Mouse (Mus musculus): ENCODE measurements around the gene Cpne5.
A peak's percentile ranks its signal among the peaks of the same experiment; 100 is the strongest.
"Not testable (repeated sequence)": the region's sequence is repeated elsewhere in the genome, so short reads cannot be mapped to it uniquely, and the experiment has no call there.

Cpne5 gene

DNA sequence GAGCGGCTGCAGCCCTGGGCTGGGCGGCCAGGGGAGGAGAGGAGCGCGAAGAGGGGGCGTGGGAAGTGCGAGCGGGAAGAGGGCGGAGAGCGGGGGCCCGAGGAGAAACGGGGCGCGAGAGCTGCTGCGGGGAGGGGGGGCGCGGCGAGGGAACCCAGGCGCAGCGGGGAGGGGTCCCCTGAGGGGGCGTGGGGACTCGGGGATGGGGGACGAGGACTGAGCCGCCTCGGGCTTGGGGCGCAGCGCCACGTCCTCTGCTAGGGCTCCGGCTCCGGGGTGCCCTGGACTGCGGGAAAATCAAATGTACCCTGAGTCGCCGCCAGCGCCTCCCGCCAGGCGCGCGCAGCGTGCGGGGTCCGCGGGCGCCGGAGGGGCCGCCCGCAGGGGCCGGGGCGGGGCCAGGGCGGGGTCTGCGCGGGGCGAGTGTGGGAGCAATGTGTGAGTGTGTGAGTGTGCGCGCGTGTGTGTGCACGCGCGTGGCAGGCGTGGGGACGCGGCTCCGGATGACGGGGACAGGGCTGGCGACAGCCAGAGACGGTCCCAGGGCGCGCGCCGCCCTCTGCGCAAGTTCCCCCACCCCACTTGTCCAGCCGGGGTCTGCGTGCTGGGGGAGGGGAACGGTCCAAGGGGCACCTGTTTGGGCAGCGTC lies at the start of gene Cpne5:
Gene Cpne5, minus strand, starts transcription at position 396 of the 649 bp plus-strand sequence.
- DNase-seq (ENCODE audit: low read depth, low spot score), result no peak

- DNase-seq (ENCODE audit: low read depth, low spot score), result no peak
These were observed 44.4 kb upstream of the Cpne5 start for GRCm38 (mm10) chr17:29282216-29282952.

GRCm38 (mm10) chr17:29281541-29281940 lies 43.6 kb upstream of the Cpne5 start:
- DNase-seq (ENCODE audit: low read depth, low spot score), result no peak

DNA sequence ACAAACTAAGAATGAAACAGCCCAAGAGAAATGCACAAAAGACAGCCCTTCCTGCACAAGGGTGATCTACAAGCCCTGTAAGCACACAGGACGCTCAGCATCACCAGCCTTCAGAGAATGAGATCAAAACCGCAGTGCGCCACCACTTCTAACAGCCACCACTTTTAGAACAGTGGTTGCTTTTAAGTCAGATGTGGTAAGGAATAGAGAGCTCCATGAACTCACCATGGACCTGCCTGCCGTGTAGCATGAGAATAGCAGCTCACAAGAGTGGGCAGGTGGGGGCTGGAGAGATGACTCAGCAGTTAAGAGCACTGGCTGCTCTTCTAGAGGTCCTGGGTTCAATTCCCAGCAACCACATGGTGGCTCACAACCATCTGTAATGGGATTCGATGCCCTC lies 42.5 kb upstream of the Cpne5 start:
- no peak for DNase-seq (ENCODE audit: low read depth, low spot score)

- no peak for DNase-seq (ENCODE audit: low read depth, low spot score)
These were observed 35.9 kb upstream of the Cpne5 start for GRCm38 (mm10) chr17:29273889-29274288.

GRCm38 (mm10) chr17:29273156-29273555 lies 35.2 kb upstream of the Cpne5 start:
- no peak for DNase-seq (ENCODE audit: low read depth, low spot score)

DNA sequence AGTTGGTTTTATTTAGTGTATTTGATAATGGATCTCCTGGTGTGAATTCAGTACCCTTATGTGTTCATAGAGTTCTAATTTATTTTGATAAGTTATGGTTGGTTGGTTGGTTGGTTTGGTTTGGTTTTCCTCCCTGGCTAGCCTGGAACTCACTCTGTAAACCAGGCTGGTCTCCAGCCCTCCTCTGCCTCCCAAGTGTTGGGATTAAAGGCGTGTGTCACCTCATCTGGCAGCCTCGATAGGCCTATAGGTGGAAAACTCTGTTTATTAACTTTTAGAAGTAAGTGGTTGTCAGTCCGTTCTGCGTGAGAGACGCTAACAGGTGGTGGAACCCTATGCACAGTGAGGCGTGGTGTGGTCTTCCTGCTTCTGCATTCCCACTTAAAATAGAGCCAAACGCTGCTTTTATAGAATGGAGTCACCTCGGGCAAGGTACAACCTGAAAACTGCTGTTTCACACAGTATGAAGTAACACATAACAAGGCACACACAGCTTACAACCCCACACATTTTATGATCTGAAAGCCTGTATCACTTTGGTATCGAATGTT lies 32.3 kb upstream of the Cpne5 start:
- DNase-seq (ENCODE audit: low read depth, low spot score), result no peak

DNA sequence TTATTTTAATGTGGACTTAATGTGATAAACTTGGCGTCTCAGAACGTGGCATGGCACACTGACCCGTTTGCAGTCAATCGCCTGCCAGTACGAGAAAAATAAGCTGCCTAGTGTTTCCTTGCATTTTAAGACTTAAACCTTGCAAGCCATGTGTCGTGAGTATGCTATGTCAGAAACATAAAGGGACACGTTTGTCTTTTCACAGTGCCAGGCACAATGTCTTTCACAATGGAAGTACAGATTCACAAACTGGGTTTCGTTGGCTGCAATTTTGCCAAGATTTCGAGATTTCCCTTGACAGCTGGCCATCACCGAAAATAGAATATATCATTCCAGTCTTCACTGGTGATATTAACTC lies 31.4 kb upstream of the Cpne5 start:
- no peak for DNase-seq (ENCODE audit: low read depth, low spot score)

DNA sequence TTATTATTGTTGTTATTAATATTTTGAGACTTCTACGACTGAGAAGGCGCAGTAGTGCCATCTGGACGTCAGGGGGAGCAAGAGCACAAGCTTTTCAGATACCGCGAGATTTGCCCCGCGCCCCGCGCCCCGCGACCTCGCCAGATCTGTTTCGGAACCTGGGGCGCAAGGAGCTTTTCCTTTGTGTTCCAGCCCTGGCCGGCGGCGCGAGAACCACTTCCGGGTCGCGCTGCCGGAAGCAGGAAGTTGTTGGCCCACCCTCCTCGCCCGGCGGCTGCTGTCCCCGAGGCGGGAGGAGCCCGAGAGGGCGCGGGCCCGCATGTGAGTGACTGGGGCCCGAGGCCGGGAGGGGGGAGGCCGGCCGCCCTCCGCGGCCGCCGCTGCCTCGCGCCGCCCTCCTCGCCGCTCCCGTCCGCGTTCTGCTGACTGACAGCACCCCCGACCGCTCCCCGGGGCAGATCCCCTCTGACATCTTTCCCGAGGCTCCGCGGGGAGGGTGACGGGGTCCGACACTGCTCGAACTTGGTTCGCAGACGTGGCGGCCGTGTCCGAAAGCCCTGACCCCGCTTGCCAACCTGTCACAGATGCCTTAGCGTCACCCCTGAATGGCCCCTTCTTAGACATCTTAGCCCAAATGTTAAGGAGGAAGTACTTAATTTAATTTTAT lies 30.8 kb upstream of the Cpne5 start, which contains the start of gene BC004004:
Gene BC004004, plus strand, starts transcription at position 107 of the 667 bp plus-strand sequence.
- peak; percentile 91 for DNase-seq (ENCODE audit: low read depth, low spot score)

DNA sequence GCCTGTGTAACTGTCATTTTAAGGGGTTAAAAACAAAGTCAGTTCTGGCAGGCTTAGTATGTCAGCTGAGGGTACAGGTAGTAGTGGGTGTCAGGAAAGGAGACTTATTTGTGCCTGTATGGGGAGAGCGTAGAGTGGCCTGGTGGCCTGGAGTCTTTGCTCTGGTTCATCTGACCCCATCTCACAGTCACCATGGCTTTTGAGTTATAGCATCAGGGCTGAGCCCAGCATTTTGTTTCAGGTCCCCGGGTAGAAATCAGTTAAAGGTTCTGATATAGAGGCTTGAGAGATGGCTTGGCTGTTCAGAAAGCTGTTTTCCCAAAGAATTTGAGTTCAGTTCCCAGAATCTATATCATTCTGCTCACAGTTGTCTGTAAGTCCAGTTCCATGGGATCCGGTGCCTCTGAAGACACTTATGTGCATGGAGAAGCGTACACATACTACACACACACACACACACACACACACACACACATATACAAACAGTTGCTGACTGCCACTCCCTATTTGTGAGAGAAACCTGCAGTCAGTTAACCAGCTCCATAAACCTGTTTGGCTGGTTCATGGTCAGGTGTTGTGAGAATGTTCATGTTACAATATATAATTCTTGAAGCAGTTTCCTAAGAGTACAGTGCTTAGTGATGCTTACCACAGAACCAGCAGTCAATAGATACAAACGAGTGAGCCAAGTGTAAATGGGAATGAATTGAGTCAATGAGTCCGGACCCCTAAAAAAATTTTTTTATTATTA lies 30.1 kb upstream of the Cpne5 start:
- no peak for DNase-seq (ENCODE audit: low read depth, low spot score)

GRCm38 (mm10) chr17:29267040-29267439 lies 29.1 kb upstream of the Cpne5 start:
- DNase-seq (ENCODE audit: low read depth, low spot score), result not testable (repeated sequence)

DNA sequence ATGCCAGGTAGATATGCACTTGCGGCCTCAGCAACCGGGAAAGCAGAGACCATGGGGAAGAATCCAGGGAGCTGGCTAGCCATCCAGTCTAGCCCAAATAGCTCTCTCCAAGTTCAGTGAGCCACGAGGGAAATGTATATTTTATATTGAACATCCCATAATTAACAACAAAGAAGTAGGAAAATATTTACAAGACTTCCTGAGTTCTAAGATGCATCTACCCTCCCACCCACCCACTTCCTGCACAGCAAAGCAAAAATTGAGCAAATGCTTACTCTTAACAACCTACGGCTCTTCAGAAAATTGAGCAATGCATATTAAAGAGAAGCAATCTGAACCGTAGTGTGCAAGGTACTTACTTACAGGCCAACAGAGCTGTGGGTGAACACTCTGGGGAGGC lies 26.8 kb upstream of the Cpne5 start:
- DNase-seq (ENCODE audit: low read depth, low spot score), result no peak

GRCm38 (mm10) chr17:29263840-29264633 lies 26.1 kb upstream of the Cpne5 start, which contains the start of gene Ppil1:
Gene Ppil1, minus strand, starts transcription at chr17:29264186.
- DNase-seq (ENCODE audit: low read depth, low spot score), result peak; percentile 74

DNA sequence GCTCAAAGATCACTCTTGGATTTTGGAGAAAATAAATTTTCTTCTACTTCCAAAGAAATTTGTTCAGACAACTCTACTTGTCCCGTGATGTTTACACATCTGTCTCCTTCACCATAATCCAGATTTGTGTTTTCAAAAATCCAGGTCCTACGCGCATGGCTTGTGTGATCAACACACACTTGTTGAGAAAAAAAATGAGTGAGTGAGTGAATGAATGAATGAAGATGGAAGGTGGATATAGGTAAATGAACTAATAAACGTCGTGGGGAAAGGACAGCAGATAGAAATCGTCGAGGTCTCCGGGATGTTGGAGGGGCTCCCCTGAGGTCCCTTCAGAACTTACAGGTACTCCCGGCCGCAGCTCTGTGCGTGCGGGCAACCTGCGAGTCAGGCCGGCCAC lies 25.4 kb upstream of the Cpne5 start:
- DNase-seq (ENCODE audit: low read depth, low spot score), result no peak

DNA sequence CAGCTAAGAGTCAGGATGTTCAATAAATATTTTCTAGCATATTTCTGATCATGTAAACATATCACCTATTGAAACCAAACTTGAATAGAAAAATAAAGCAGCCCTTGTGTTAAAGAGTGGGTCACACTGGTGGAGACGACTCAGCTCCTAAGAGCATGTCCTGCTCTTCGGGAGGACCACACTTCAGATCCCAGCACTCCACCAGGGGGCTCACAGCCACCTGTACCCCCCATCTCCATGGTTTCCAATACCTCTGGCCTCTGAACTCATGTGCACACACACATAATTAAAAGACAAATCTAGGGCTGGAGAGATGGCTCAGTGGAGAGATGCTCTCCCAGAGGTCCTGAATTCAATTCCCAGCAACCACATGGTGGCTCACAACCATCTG lies 24.3 kb upstream of the Cpne5 start:
- no peak for DNase-seq (ENCODE audit: low read depth, low spot score)

DNA sequence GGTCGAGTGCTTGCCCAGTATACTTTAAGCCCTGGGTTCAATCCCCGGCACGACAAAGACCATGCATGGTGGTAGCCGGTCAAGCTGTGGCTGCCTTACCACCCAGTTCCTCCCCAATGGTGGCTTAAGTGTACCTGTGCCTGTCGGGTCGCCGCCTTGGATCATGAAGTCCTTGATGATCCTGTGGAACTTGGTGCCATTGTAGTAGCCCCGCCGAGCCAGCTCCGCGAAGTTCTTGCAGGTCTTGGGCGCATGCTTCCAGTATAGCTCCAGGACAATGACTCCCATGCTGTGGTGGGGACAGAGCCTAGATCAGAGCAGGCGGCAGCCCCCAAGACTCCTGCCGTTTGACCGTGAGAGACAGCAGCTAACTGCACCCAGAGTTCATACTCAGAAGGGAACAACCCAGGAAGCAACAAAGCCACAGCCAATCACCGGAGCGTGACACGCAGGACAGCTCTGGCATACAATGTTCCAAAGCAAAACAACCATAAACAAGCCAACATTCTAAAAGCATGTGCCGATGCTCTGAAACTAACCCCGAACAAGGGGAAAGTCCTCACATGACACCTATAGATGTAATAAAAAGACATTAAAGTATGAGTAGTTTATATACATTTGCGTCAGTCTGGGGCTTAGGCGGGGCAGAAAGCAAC lies 23.8 kb upstream of the Cpne5 start:
- no peak for DNase-seq (ENCODE audit: low read depth, low spot score)

GRCm38 (mm10) chr17:29260501-29260900 lies 22.5 kb upstream of the Cpne5 start:
- DNase-seq (ENCODE audit: low read depth, low spot score), result no peak

- DNase-seq (ENCODE audit: low read depth, low spot score), result peak; percentile 73
These were observed 21.5 kb upstream of the Cpne5 start for GRCm38 (mm10) chr17:29259489-29259888.

- no peak for DNase-seq (ENCODE audit: low read depth, low spot score)
These were observed 21.0 kb upstream of the Cpne5 start for GRCm38 (mm10) chr17:29258921-29259320.

DNA sequence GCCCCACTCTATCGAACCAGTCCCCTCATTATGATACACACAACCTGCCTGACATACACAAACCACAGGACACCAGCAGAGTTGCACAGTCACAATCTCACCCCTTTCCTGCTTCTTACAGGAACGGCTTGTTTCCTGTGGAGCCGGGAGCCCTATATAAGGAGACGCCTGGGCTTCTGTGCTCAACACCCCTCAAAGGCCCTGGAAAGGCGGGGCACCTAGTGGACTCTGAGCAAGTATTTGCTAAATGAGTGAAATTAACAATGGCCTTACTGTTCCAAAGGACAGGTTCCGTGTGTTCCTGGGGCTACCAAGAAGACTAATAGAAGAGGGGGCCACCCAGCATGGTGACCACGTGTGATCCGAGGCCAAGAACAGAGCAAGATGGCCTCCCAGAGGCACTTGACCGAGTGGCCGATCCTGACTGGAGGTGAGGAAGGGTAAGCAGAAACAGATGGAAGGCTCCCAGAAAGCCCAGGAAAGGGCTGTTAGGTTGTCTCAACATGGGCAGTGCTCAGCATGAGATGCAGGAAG lies 20.1 kb upstream of the Cpne5 start:
- DNase-seq (ENCODE audit: low read depth, low spot score), result no peak
